Mouse (Mus musculus) urinary bladder, adult 18-20 months (tissue): ENCODE results near the gene Gm49380.
A peak's percentile ranks its signal among the peaks of the same experiment; 100 is the strongest.

Experiments
- DNase-seq, 2 experiments: peaks; one replicate each; pipeline ENCODE4 v3.0.0; 2022; ENCODE audit warnings: low spot score in 2 of 2, mixed read lengths in 2 of 2

Gm49380 gene

DNA sequence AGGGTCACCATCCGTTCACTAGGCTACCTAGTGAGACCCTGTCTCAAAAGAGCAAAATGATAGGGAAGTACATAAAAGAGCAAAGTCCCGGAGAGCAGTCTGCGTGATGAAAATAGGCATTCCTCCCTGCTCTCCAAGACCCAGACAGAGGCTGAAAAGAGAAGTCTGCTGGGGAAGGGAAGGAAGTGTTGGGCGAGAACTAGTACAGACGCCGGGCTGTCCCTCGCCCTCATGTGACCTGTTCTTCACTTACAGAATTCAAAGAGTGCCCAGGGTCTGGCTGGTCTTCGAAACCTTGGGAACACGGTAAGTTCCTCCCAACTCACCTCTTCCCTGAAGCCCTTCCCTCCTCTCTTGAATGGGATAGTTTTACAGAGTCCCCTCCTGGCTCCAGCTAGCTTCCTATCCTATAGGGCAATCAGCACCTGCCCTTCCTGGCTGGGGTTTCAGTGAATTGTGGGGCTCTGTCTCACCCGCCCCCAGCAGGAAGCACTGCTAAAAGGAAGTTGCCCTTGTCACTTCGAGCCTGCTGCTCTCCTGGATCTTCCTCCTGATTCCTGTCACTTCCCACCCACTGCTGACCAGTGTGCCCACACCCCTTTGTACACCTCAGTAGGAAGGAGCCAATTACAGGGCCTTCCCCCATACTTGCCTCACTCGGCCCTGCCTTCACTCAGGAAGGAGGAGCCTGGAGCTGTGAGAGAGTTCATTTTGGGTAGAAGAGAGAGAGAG is 24.3 kb downstream of the Gm49380 start:
- DNase-seq: no peak

DNA sequence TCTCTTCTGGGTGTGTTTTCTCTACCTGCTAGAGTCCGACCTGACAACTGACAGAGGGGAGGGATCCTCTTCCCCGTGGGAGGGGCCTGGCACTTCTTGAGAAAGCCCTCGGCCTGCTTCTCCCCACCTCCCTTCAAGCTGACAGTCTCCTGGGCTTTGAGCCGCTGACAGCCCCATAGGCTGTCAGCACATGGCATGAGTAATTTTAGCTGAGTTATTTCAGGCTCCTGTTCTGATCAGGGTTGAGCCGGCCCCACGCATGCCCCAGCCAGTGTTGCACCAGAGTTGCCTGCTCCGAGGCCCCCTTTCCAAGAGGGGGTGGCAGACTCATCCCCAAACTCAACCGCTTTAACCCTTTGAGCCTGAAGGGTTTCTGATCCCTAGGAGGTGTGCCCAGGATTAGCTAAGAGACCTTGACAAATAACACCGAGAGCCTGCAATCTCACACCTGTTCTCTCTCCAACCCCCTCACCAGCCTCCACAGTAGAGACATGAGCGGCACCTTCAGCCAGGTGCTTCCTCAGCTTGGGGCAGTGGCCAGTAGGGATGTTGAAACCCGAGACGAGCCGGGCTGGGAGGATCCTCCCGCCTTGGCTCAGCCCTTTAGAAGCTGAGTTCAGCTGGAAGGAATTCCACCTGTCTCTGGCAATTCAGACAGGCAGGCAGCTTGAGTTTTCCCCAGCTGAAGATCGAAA is 25.4 kb downstream of the Gm49380 start:
- no peak for DNase-seq

DNA sequence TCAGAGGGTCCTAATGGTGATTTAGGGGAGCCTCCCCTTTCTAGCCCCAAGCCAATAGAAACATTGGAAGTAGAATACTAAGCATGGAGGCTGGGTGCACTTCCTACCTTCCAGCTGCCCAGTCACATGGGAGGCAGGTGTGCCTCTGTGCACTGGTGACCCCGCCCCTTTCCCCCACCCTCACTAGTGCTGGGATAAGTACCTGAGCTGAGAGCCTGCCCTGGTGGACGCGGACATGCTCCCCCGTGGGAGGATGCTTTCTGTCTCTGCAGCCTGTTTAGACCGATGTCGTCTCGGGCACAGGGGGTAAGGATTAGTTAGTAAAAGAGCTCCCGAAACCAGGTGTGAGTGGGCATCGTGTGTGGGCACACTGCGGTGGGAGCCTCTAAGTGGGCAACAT is 26.3 kb downstream of the Gm49380 start:
- no peak for DNase-seq

DNA sequence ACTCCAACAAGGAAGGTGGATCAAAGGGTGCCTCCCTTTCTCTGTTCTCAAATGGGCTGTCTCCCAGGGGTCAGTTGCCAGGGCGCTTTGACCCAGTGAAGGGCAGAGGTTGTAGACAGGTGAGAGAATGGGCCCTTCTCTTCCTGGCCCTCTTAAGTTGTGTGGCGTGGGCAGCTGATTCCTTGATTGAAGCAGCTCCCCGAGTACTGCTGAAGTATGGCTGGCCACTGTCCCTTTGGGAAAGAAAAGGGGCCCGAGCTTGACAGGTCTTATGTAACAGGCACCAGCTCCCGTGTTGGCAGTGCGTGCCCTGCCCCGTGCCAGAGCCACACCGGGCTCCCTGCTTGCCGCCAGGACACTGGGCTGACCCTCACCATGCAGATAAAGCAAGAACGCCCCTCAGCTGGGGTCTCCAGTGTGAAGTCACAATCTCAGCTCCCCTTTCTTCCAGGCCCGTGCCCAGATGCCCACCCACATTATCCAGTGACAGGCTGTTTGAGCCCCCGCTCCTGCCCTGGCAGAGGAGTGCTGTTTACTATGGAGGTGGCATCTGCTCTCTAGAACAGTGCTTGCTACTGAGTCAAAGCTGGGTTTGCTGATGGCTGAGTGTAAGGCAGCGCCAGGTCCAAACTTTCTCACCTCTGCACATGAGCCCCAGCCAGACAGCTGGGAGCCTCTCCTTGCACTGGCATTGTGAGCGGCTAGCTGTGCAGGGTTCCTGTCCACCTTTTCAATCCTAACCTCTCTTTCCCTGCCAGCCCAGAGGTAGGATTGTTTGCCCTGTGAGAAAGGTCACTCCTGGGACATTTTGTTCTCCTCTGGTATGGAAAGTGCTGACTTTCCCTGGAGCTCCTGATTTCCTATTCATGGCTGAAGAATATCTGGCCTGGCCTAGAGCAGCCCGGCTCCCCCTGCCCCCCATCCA is 27.3 kb downstream of the Gm49380 start:
- no peak for DNase-seq

DNA sequence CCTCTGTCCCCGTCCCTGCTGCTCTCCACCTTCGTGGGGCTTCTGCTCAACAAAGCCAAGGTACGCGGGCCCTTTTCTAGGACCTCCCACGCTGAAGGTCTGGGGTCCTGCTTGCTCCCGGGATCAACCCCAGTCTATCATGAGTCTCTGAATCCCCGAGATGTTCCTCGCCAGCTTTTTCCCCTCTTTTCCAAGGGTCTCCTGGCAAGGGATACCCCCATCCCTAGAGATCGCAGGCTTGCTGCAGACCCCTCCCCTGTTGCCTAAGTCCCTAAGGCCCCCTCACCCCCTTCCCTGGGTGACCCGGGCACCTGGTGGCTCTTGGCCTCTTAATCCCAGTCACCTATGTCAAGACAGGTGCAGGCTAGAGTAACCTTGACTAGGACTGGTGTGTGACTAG is 28.0 kb downstream of the Gm49380 start:
- DNase-seq: no peak

DNA sequence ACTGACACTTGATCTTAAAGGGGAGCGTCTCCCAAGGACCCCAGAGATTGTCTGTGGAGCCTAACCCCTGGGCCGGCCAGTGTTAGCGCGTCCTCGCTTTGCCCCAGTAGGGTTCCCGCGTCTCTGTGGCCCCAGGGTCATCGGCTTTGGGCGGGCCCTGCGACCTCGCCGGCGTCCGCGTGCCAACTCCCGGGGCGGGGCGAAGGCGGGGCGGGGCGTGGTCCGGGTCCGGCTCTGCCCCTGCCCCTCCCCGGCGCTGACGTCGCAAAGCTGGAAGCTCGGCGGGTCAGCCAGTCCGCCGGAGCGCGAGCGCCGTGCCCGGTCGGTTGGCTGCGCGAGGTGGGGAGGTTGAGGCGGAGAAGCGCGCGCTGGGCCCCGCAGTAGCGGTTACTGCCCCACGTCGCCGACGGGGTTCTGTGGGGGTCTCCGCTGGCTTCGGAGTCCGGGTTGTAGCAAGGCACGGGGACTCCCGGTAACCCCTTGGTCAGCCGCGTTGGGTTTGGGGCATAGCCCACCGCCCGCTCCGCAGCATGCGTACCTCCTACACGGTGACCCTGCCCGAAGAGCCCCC is 28.6 kb downstream of the Gm49380 start:
- DNase-seq: peak; percentile 91 to 98

DNA sequence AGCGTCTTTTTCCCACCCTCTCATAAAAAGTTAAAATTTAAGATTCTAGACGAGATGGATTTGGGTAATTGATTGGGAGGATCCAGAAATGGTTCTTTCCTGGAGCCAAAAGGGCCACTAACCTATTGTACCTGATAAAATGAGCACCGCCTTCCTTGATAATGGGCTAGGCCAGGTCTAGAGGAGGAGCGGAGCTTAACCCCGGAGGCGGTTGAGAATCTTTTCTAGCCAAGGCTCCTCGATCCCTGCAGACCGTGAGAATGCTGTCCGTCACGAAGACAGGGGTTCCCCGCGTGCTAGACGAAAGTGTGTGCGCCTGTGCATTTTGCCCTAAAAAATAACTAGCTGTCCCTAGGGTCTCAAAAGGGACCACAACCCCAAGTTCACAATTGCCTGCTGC is 29.1 kb downstream of the Gm49380 start:
- no peak for DNase-seq

DNA sequence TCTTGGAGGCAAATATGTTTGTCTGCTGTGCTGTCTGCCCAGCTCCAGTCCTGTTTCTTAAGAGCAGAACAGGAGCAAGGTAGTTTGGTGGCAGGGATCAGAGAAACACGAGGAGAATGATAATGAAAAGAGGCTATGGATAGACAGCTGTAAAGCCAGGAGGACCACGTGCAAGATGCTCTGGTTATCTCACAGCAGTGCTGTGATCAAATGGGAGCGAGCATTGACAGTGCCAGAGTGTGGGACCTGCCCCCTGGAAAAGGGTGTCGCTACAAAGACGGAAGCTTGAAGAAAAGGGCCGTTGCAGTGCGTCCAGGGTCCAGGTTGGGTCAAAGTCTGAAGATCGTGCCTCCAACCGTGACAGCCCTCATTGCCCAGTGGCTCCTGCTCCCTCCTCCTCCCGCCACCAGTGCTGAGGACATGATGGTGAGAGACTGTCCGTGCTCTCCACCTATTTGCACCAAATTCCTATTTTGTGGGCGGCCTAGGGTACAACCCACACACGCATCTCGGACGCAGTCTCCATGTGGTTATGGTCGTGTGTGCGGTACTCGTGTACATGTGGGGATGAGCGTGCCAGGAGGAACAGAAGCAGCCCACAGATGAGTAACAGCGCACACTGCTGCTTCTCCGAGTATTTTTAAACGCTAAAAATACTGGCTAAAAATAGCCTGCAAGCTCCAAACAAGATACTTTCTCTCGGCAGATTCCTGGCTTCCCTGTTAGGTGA is 29.7 kb downstream of the Gm49380 start:
- no peak for DNase-seq

DNA sequence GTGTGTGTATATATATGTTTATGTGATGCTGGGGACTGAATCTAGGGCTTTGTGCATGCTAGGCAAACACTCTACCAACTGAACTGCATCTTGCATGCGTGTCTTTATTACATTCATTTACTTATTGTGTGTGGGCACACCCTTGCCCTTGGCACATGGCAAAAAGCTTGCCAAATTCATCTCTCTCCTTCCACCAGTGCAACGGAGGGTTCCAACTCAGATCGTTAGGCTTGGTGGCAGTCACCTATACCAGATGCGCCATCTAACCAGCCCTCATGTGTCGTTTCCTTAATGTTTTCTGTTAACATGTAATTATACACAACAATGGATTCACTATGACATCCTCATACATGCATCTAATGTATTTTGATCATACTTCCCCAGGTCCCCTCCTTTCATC is 31.0 kb downstream of the Gm49380 start:
- no peak for DNase-seq

DNA sequence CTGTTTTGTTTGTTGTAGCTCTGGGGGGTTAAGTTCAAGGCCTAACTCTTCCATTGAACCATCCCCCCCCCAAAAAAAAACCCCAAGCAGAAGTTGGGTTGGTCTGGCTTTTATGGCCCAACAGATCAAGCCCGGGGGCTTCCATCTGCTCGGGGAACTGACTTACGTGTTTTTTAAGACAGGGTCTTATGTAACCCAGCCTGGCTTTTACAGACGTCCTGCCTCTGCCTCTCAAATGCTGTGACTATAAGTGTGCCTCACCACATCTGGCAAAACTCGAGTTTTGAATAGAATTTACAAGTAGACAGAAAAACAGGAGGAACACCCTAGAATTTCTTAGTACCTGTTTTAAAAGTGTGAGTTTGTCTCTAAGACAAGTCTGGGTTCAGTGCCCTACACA is 31.7 kb downstream of the Gm49380 start:
- no peak for DNase-seq

DNA sequence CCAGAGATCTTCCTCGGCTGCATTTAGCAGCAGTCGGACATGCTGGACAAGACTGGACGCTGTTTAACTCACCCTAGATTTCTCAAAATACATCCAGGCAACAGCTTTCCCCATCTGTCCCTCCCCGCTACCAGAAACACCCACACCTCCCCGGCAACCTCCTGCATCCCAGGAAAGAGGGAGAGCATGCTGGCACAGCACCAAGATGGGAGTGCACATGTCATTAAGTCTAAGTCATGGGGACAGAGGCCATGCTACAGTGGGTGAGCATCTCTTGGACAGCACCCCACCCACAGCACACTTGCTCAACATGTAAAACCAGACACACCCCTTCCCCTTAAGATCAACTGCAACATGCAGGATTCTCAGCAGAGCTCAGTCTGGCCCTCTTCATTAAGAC is 32.3 kb downstream of the Gm49380 start:
- no peak for DNase-seq

DNA sequence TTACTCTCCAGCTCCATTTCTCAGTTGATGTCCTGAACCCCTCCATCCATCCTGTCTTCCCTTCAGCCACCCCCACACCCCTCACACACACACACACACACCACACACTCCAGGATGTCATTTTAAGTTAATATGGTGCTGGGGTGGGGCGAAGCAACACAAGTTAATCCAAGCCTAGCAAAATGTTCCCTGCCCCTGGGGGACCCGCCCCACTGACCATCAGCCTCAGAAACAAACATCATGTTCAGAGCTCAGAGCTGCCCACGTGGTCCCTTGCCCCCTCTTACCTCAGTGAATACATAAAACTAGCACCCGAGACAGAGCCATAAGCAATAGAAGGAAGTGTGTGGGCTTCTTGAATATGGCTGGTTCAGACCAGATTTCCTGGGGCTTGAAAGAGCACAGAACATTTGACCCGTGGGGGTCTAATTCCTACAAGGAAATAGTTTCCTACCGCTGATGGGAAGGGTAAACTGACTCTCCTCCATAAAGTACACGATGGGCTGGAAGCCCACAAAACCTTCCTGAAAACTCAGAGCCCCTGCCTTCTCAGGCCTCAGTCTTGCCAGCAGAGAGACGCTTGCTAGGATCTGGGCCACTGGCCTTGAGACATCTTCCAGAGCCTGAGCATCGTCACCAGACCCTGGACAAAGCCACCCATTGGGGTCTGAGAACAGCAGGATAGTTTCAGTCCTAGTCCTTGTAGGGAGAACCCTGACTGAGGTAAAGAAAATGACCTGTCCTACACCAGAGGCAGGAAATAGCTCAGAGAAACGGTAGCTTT is 33.1 kb downstream of the Gm49380 start:
- no peak for DNase-seq

DNA sequence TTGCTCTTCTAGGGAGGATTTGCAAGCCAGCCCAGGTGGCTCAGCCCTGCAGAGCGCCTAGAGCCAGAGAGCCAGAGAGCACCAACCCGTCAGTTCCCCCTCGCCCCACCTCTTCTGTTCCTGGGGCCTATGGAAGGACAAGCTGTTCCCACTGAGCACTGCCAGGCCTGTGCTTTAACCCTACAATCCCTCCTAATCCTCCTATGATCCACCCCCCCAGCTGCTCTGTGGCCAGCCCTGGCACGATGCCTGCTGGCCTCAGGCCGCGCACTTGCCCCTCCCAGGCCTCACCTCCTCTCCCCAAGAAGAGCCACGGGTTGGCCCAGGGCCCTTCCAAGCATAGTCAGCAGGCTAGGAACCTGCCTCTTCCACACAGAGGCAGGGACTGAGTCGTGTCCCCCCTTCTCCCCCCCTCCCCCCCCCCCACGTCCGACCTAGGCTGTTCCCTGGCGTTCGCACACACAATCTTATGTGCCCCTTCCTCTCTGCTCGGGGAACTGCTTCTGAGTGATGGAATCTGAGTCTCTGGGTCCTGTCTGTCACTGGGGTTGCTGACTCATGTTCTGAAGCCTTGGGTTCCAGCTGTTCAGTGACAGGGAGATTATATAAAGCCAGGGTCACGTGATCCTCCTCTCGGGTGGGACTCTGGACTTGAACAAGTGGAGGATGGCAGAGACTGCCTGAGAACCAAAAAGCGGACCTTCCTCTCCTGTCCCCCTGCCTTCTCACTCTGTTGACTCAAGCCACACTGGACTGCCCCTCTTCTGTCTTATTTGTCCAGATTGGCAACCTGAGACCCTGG is 34.1 kb downstream of the Gm49380 start:
- DNase-seq: peak in 1 of 2 experiments; percentile 84

DNA sequence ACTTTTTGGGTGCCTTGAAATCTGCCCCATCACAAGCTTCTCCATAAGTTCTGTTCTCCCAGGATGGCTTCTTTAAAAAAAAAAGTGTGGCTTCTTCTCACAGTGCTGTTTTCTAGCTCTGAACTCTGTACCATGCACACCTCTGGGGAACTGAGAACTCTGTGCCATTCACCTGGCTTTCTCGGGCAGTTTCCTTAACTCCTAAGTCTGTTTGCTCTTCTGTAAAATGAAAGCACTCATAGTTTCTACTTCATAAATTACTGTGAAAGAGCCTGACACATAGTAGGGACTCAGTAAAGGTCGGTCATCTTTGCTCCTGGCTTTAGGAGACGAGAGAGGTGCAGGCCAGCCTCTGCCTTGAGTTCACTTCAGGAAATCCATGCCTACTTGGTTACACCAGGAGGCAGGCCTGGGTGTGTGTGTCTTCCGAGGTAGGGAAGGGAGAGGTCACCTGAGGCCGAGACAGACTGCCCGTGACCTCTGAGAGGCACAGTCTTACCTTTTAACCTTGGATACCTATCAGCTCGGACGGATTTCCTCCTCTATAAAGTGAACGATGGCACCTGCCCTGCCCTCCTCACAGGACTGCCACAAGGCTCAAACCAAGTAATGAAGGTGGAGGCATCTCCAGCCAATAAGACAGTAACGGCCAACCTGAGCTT is 35.0 kb downstream of the Gm49380 start:
- no peak for DNase-seq

DNA sequence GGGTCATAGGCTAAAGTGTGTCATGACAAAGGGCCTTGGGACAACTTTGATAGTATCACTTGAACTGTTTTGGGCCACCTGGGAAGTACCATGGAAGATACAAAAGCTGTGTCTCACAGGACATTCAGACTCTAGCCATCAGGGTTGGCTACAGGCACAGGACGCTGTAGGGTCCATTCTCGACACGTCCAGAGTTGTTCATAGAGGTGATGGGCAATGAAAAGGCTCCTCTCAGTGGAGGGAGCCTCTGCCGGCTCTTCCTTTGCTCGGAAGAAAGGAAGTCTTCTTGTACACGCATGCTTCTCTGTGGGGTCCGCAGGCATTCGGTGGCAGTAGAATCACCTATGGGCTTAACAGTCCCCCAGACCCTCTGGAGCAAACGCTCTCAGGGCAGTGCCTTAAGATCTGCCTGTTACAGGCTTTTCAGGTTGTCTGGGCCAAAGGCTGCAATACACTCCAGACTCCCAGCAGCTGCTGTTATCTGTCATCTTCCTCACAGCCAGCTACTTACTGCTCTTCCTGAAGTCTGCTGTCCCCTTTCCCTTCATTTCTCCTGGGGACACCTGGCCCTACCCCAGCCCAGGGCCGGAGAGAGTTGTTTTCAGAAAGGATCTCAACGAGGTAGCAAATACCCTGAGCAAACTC is 35.9 kb downstream of the Gm49380 start:
- DNase-seq: no peak

DNA sequence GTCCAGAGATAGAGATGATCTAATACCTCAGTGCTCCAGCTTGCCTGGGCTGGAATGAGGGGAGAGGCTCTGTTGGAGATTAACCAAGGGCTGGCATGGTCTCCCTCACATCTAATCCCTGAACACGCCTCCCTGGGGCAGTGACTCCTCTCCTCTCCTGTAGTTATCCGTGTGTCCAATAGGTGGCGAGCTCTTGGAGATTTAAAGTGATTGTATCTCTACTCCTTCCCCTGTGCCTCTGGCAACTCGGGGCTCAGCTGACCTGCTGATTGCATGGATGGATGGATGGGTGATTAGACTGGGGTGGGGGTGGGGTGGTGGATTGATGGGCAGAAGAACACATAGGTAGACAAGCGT is 36.6 kb downstream of the Gm49380 start:
- DNase-seq: peak in 1 of 2 experiments; percentile 79

DNA sequence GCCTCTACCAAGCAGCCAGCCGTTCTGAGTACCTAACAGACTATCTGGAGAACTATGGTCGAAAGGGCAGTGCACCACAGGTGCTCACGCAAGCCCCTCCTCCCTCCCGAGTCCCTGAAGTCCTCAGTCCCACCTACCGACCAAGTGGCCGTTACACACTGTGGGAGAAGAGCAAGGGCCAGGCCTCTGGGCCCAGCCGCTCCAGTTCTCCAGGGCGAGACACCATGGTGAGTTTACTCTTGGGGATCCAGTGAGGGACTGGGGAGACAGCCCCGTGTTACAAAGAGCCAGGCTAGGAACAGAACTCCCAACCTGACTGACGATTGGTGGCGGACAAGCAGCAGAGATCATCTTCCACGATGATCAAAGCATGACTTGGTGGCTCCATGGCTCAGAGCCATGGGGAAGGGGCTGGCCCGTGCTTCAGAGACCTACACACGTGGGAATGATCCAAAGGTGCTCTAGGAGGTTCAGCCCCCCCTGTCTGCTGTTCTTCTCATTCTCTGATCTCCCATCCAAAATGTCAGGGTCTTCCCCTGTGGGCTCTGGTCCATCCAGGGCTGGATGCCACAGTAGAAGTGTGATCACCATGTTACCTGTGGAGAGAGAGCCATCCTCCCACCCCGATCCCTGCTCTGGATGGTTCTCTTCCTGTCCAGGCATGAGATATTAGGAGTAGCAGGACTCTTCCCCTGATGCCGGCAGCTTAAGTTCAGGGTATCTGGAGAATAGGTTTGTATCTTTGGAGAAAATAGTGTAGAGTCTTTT is 37.1 kb downstream of the Gm49380 start:
- no peak for DNase-seq
